Mouse (Mus musculus) NIH3T3 (cell line): ENCODE results near the gene Pabpc4.

Source experiments
- DNase-seq: peaks from one replicate; pipeline ENCODE4 v3.0.0-alpha.2; 2012; ENCODE audit warnings: low read depth

Pabpc4 gene

GRCm38 (mm10) chr4:123342091-123342641, 80.0 kb downstream of the Pabpc4 start:
- DNase-seq: no peak

- no peak for DNase-seq
Observed at GRCm38 (mm10) chr4:123342642-123343470, 80.7 kb downstream of the Pabpc4 start, which contains the start of gene Bmp8a. Gene Bmp8a (minus strand): TSS chr4:123343252.

GRCm38 (mm10) chr4:123343471-123343789, 81.3 kb downstream of the Pabpc4 start:
- no peak for DNase-seq
